Mouse (Mus musculus): ENCODE measurements around the gene Aph1a. TPM values are rescaled to one million over a fixed set of nuclear protein-coding genes. Genes with fewer than 3 reads are reported as not detected.
A peak's percentile ranks its signal among the peaks of the same experiment; 100 is the strongest.

The Aph1a gene
- polyA plus RNA-seq, 1 experiment from 2014 or later, result 27.3 TPM

- Histone ChIP-seq H3K27me3 (ENCODE audit: control insufficient read depth, insufficient read depth, low read length) (no peaks in the 10 kb centered on the region), H3K4me1 (ENCODE audit: control insufficient read depth, insufficient read depth, low read length) (no peaks in the 10 kb centered on the region), H3K9ac (replicated peaks; ENCODE audit: low read depth, low read length) (no peak overlapping the region), H3K9me3 (ENCODE audit: control insufficient read depth, low read length) (no peaks in the 10 kb centered on the region), H3K4me3 (ENCODE audit: low read depth, low read length) (no peak overlapping the region), H3K36me3 (ENCODE audit: control insufficient read depth, insufficient read depth, low read length) (peaks cover 9% of the 10 kb centered on the region), H3K4me2 (ENCODE audit: low read depth, low read length) (no peak overlapping the region), H3K27ac (ENCODE audit: low read depth, low read length) (no peak overlapping the region)
- 35% methylated on average over 2 of the region's 2 CpGs for WGBS
- peak; percentile 61; the same call in 1 of the 2 replicates for ATAC-seq (ENCODE audit: low read depth)
Measured at GRCm38 (mm10) chr3:95861796-95862195, 32.0 kb upstream of the Aph1a start.

GRCm38 (mm10) chr3:95863578-95863977, 30.2 kb upstream of the Aph1a start:
- Histone ChIP-seq H3K27me3 (ENCODE audit: control insufficient read depth, insufficient read depth, low read length) (no peaks in the 10 kb centered on the region), H3K4me1 (ENCODE audit: control insufficient read depth, insufficient read depth, low read length) (no peaks in the 10 kb centered on the region), H3K36me3 (ENCODE audit: control insufficient read depth, insufficient read depth, low read length) (peaks cover 12% of the 10 kb centered on the region), H3K9me3 (ENCODE audit: control insufficient read depth, low read length) (no peaks in the 10 kb centered on the region), H3K9ac (replicated peaks; ENCODE audit: low read depth, low read length) (no peak overlapping the region), H3K4me2 (ENCODE audit: low read depth, low read length) (no peak overlapping the region), H3K4me3 (ENCODE audit: low read depth, low read length) (no peak overlapping the region), H3K27ac (ENCODE audit: low read depth, low read length) (no peak overlapping the region)
- 82% methylated on average over 7 of the region's 7 CpGs for WGBS
- no peak for ATAC-seq (ENCODE audit: low read depth)

GRCm38 (mm10) chr3:95865050-95865449, 28.7 kb upstream of the Aph1a start:
- Histone ChIP-seq H3K27me3 (ENCODE audit: control insufficient read depth, insufficient read depth, low read length) (no peaks in the 10 kb centered on the region), H3K4me2 (ENCODE audit: low read depth, low read length) (no peak overlapping the region), H3K4me3 (ENCODE audit: low read depth, low read length) (no peak overlapping the region), H3K27ac (ENCODE audit: low read depth, low read length) (no peak overlapping the region), H3K36me3 (ENCODE audit: control insufficient read depth, insufficient read depth, low read length) (peaks cover 16% of the 10 kb centered on the region), H3K9me3 (ENCODE audit: control insufficient read depth, low read length) (no peaks in the 10 kb centered on the region), H3K4me1 (ENCODE audit: control insufficient read depth, insufficient read depth, low read length) (no peaks in the 10 kb centered on the region), H3K9ac (replicated peaks; ENCODE audit: low read depth, low read length) (no peak overlapping the region)
- ATAC-seq (ENCODE audit: low read depth), result no peak
- 96% methylated on average over 5 of the region's 5 CpGs for WGBS

- Histone ChIP-seq H3K4me3 (ENCODE audit: low read depth, low read length) (no peak overlapping the region), H3K36me3 (ENCODE audit: control insufficient read depth, insufficient read depth, low read length) (peaks cover 16% of the 10 kb centered on the region), H3K4me1 (ENCODE audit: control insufficient read depth, insufficient read depth, low read length) (0 out of 2 replicates have a peak, but pooled peaks cover 2% of the 10 kb centered on the region), H3K27me3 (ENCODE audit: control insufficient read depth, insufficient read depth, low read length) (no peaks in the 10 kb centered on the region), H3K4me2 (ENCODE audit: low read depth, low read length) (no peak overlapping the region), H3K9me3 (ENCODE audit: control insufficient read depth, low read length) (no peaks in the 10 kb centered on the region), H3K27ac (ENCODE audit: low read depth, low read length) (no peak overlapping the region), H3K9ac (replicated peaks; ENCODE audit: low read depth, low read length) (no peak overlapping the region)
- 93% methylated on average over 20 of the region's 20 CpGs for WGBS
- ATAC-seq (ENCODE audit: low read depth), result no peak
Measured at GRCm38 (mm10) chr3:95865571-95865970, 28.2 kb upstream of the Aph1a start.

GRCm38 (mm10) chr3:95866071-95866470, 27.7 kb upstream of the Aph1a start:
- Histone ChIP-seq H3K36me3 (ENCODE audit: control insufficient read depth, insufficient read depth, low read length) (peaks cover 16% of the 10 kb centered on the region), H3K27ac (ENCODE audit: low read depth, low read length) (no peak overlapping the region), H3K9ac (replicated peaks; ENCODE audit: low read depth, low read length) (no peak overlapping the region), H3K4me1 (ENCODE audit: control insufficient read depth, insufficient read depth, low read length) (0 out of 2 replicates have a peak, but pooled peaks cover 6% of the 10 kb centered on the region), H3K4me2 (ENCODE audit: low read depth, low read length) (no peak overlapping the region), H3K4me3 (ENCODE audit: low read depth, low read length) (no peak overlapping the region), H3K9me3 (ENCODE audit: control insufficient read depth, low read length) (no peaks in the 10 kb centered on the region), H3K27me3 (ENCODE audit: control insufficient read depth, insufficient read depth, low read length) (no peaks in the 10 kb centered on the region)
- ATAC-seq (ENCODE audit: low read depth), result no peak
- 94% methylated on average over 5 of the region's 5 CpGs for WGBS

- Histone ChIP-seq H3K4me3 (ENCODE audit: low read depth, low read length) (no peak overlapping the region), H3K27me3 (ENCODE audit: control insufficient read depth, insufficient read depth, low read length) (no peaks in the 10 kb centered on the region), H3K27ac (ENCODE audit: low read depth, low read length) (no peak overlapping the region), H3K4me1 (ENCODE audit: control insufficient read depth, insufficient read depth, low read length) (peaks cover 12% of the 10 kb centered on the region), H3K9me3 (ENCODE audit: control insufficient read depth, low read length) (no peaks in the 10 kb centered on the region), H3K9ac (replicated peaks; ENCODE audit: low read depth, low read length) (no peak overlapping the region), H3K36me3 (ENCODE audit: control insufficient read depth, insufficient read depth, low read length) (peaks cover 16% of the 10 kb centered on the region), H3K4me2 (ENCODE audit: low read depth, low read length) (no peak overlapping the region)
- 100% methylated on average over 2 of the region's 2 CpGs for WGBS
- ATAC-seq (ENCODE audit: low read depth), result no peak
Measured at GRCm38 (mm10) chr3:95867408-95867807, 26.4 kb upstream of the Aph1a start.

- WGBS, result 9% methylated on average over 15 of the region's 15 CpGs
- no peaks in the 10 kb centered on the region for H3K27me3 ChIP-seq (ENCODE audit: control insufficient read depth, insufficient read depth, low read length)
- H3K9me3 ChIP-seq (ENCODE audit: control insufficient read depth, low read length), result no peaks in the 10 kb centered on the region
- peak overlapping the region; percentile 69 for H3K27ac ChIP-seq (ENCODE audit: low read depth, low read length)
- H3K4me1 ChIP-seq (ENCODE audit: control insufficient read depth, insufficient read depth, low read length), result peaks cover 14% of the 10 kb centered on the region
- peak overlapping the region; percentile 62 for H3K9ac ChIP-seq (replicated peaks; ENCODE audit: low read depth, low read length)
- H3K4me3 ChIP-seq (ENCODE audit: low read depth, low read length), result peak overlapping the region; percentile 70
- peaks cover 8% of the 10 kb centered on the region; the same call in 1 of the 2 replicates for H3K36me3 ChIP-seq (ENCODE audit: control insufficient read depth, insufficient read depth, low read length)
- peak overlapping the region; percentile 74 for H3K4me2 ChIP-seq (ENCODE audit: low read depth, low read length)
- peak; percentile 26 for ATAC-seq (ENCODE audit: low read depth)
Measured at GRCm38 (mm10) chr3:95870976-95871375, 22.8 kb upstream of the Aph1a start.

GRCm38 (mm10) chr3:95871392-95871867, 22.3 kb upstream of the Aph1a start, which contains the start of gene Mrps21:
TSS of gene Mrps21 (minus strand) at chr3:95871519.
- Histone ChIP-seq H3K4me1 (ENCODE audit: control insufficient read depth, insufficient read depth, low read length) (peaks cover 14% of the 10 kb centered on the region), H3K27me3 (ENCODE audit: control insufficient read depth, insufficient read depth, low read length) (no peaks in the 10 kb centered on the region), H3K9me3 (ENCODE audit: control insufficient read depth, low read length) (no peaks in the 10 kb centered on the region), H3K9ac (replicated peaks; ENCODE audit: low read depth, low read length) (peak within 1 kb of the TSS; percentile 62), H3K4me2 (ENCODE audit: low read depth, low read length) (peak within 1 kb of the TSS; percentile 74), H3K27ac (ENCODE audit: low read depth, low read length) (peak within 1 kb of the TSS; percentile 69), H3K36me3 (ENCODE audit: control insufficient read depth, insufficient read depth, low read length) (peaks cover 8% of the 10 kb centered on the region; the same call in 1 of the 2 replicates), H3K4me3 (ENCODE audit: low read depth, low read length) (peak within 1 kb of the TSS; percentile 70)
- peak; percentile 95 for ATAC-seq (ENCODE audit: low read depth)
- WGBS, result under 1% methylated on average over 33 of the region's 33 CpGs

- H3K36me3 ChIP-seq (ENCODE audit: control insufficient read depth, insufficient read depth, low read length), result peaks cover 8% of the 10 kb centered on the region; the same call in 1 of the 2 replicates
- no peaks in the 10 kb centered on the region for H3K27me3 ChIP-seq (ENCODE audit: control insufficient read depth, insufficient read depth, low read length)
- H3K9ac ChIP-seq (replicated peaks; ENCODE audit: low read depth, low read length), result peak overlapping the region; percentile 62
- no peak overlapping the region for H3K27ac ChIP-seq (ENCODE audit: low read depth, low read length)
- H3K4me2 ChIP-seq (ENCODE audit: low read depth, low read length), result peak overlapping the region; percentile 74
- WGBS, result 86% methylated on average over 7 of the region's 7 CpGs
- ATAC-seq (ENCODE audit: low read depth), result no peak
- H3K4me1 ChIP-seq (ENCODE audit: control insufficient read depth, insufficient read depth, low read length), result peaks cover 14% of the 10 kb centered on the region
- H3K9me3 ChIP-seq (ENCODE audit: control insufficient read depth, low read length), result no peaks in the 10 kb centered on the region
- peak overlapping the region; percentile 70 for H3K4me3 ChIP-seq (ENCODE audit: low read depth, low read length)
Measured at GRCm38 (mm10) chr3:95872048-95872447, 21.7 kb upstream of the Aph1a start.

Data from neural tube, embryonic 14.5 days (tissue).